Mouse (Mus musculus) lung, embryonic 16.5 days (tissue): Measurements from ENCODE around the gene Tpo. TPM values are rescaled to one million over a fixed set of nuclear protein-coding genes. Genes with fewer than 3 reads are reported as not detected.

Experiments
- ATAC-seq: fragments of 200-750 bp; cut with Nextera tagmentation; 2 replicates; pipeline ENCODE4 v1.8.0; 2017; ENCODE audit warnings: low read depth, mild to moderate bottlenecking, moderate library complexity
- H3K27ac ChIP-seq: fragments of 300-500 bp; sonication (generic); 2 replicates; pipeline ENCODE4 v1.5.1; 2014; ENCODE audit warnings: mild to moderate bottlenecking, control low read depth, low read length
- H3K27me3 ChIP-seq: fragments of 300-500 bp; sonication (generic); 2 replicates; pipeline ENCODE4 v1.6.1; 2014; ENCODE audit warnings: low read depth, low read length, mixed read lengths; ENCODE audit not compliant: control insufficient read depth, insufficient read depth
- H3K36me3 ChIP-seq: fragments of 300-500 bp; sonication (generic); 2 replicates; pipeline ENCODE4 v1.6.1; 2014; ENCODE audit warnings: low read length; ENCODE audit not compliant: control insufficient read depth, insufficient read depth
- H3K4me1 ChIP-seq: fragments of 300-500 bp; sonication (generic); replicated peaks from 2 replicates; pipeline ENCODE4 v1.6.1; 2014; ENCODE audit warnings: low read length, mixed read lengths; ENCODE audit not compliant: control insufficient read depth, insufficient read depth
- H3K4me2 ChIP-seq: fragments of 300-500 bp; sonication (generic); 2 replicates; pipeline ENCODE4 v1.6.1; 2014; ENCODE audit warnings: low read depth, low read length, control low read depth
- H3K4me3 ChIP-seq: fragments of 300-500 bp; sonication (generic); 2 replicates; pipeline ENCODE4 v1.5.1; 2014; ENCODE audit warnings: mild to moderate bottlenecking, low read length, control low read depth
- H3K9ac ChIP-seq: fragments of 300-500 bp; sonication (generic); 2 replicates; pipeline ENCODE4 v1.6.1; 2014; ENCODE audit warnings: low read length, control low read depth
- H3K9me3 ChIP-seq: fragments of 300-500 bp; sonication (generic); 2 replicates; pipeline ENCODE4 v1.6.1; 2016; ENCODE audit warnings: low read length; ENCODE audit not compliant: control insufficient read depth
- WGBS: fragments of 180-500 bp; shearing (Covaris S2); extraction: QIAGEN DNeasy Blood & Tissue Kit; methylation state at CpG from one replicate; pipeline ENCODE4 v1.1.7; 2014; 5-methylcytosine and 5-hydroxymethylcytosine counted together
- polyA plus RNA-seq: library from polyadenylated mRNA; unstranded; fragments of >200 nt; fragmentation: Nextera tagmentation; extraction: Ambion mirVana; gene quantifications from 2 replicates; pipeline ENCODE4 v1.2.1, GENCODE M21; 2015

The Tpo gene
- polyA plus RNA-seq, 1 experiment from 2014 or later = not detected

GRCm38 (mm10) chr12:30015501-30015900 is 116.9 kb downstream of the Tpo start:
- Histone ChIP-seq H3K27me3 (no peaks in the 10 kb centered on the region), H3K9me3 (no peaks in the 10 kb centered on the region), H3K4me1 (no peaks in the 10 kb centered on the region), H3K9ac (no peak overlapping the region), H3K4me3 (no peak overlapping the region), H3K4me2 (no peak overlapping the region), H3K36me3 (peaks cover 19% of the 10 kb centered on the region), H3K27ac (no peak overlapping the region)
- ATAC-seq = no peak
- 86% methylated on average over 9 of the region's 9 CpGs for WGBS

- H3K27me3 ChIP-seq = no peaks in the 10 kb centered on the region
- no peak overlapping the region for H3K4me2 ChIP-seq
- no peak overlapping the region for H3K27ac ChIP-seq
- H3K4me1 ChIP-seq = no peaks in the 10 kb centered on the region
- no peak for ATAC-seq
- no peak overlapping the region for H3K4me3 ChIP-seq
- H3K9me3 ChIP-seq = no peaks in the 10 kb centered on the region
- 87% methylated on average over 5 of the region's 5 CpGs for WGBS
- no peak overlapping the region for H3K9ac ChIP-seq
- H3K36me3 ChIP-seq = peaks cover 25% of the 10 kb centered on the region
These were observed 123.7 kb downstream of the Tpo start for GRCm38 (mm10) chr12:30008741-30009140.

- ATAC-seq = no peak
- no peak overlapping the region for H3K27ac ChIP-seq
- peaks cover 23% of the 10 kb centered on the region for H3K36me3 ChIP-seq
- no peaks in the 10 kb centered on the region for H3K9me3 ChIP-seq
- no peak overlapping the region for H3K4me3 ChIP-seq
- H3K4me2 ChIP-seq = no peak overlapping the region
- no peaks in the 10 kb centered on the region for H3K4me1 ChIP-seq
- 82% methylated on average over 9 of the region's 9 CpGs for WGBS
- no peaks in the 10 kb centered on the region for H3K27me3 ChIP-seq
- no peak overlapping the region for H3K9ac ChIP-seq
These were observed 125.8 kb downstream of the Tpo start for GRCm38 (mm10) chr12:30006586-30006985.

Other genes with a start within 250 kb of the Tpo start
- 99.9 and 105 TPM in 2 replicates for gene Pxdn, start 195.0 kb downstream of the Tpo start, polyA plus RNA-seq
- gene Sntg2, start 240.8 kb upstream of the Tpo start, polyA plus RNA-seq = 10.1 and 11.5 TPM in 2 replicates